ENCODE assay signal across 16 mouse cellular contexts in genomic region chr1:36016566-36016965, GRCm38 (mm10). TPM values are rescaled to one million over a fixed set of nuclear protein-coding genes. Genes with fewer than 3 reads are reported as not detected.
DNase-seq lines count a peak whose midpoint lies in the region; ATAC-seq and TF ChIP-seq lines count a peak whose summit lies in the region.
"Had no signal": no experiment of that assay in that cellular context is flagged by ENCODE, and none has a peak within 500 bp of the region (broad histone marks: within the 10 kb centered on the region; RNA-seq: fewer than 3 reads in every experiment).

No protein-coding gene starts in this region.

- TF ChIP-seq EP300 in lung, postnatal 0 days (IDR thresholded peaks at IDR 0.05): no peak

- H3K36me3 ChIP-seq in heart, embryonic 13.5 days: no peaks in the 10 kb centered on the region
- H3K36me3 ChIP-seq in lung, embryonic 14.5 days (ENCODE audit: insufficient read depth): no peaks in the 10 kb centered on the region
- no peaks in the 10 kb centered on the region for H3K36me3 ChIP-seq in lung, postnatal 0 days (ENCODE audit: insufficient read depth, low read length)
- no peaks in the 10 kb centered on the region for H3K36me3 ChIP-seq in embryonic facial prominence, embryonic 11.5 days (replicated peaks; ENCODE audit: control insufficient read depth, insufficient read depth, low read depth, low read length)
- H3K36me3 ChIP-seq in kidney, embryonic 16.5 days (ENCODE audit: insufficient read depth, low read length): no peaks in the 10 kb centered on the region
- H3K36me3 ChIP-seq: hindbrain, embryonic 13.5 days; stomach, embryonic 15.5 days had no signal

- peaks cover 45% of the 10 kb centered on the region for H3K4me1 ChIP-seq in heart, embryonic 13.5 days
- peaks cover 23% of the 10 kb centered on the region for H3K4me1 ChIP-seq in lung, embryonic 14.5 days (ENCODE audit: insufficient read depth)
- H3K4me1 ChIP-seq in lung, postnatal 0 days (ENCODE audit: insufficient read depth, low read depth, low read length): peaks cover 4% of the 10 kb centered on the region; the same call in 1 of the 2 replicates
- peaks cover 7% of the 10 kb centered on the region for H3K4me1 ChIP-seq in embryonic facial prominence, embryonic 11.5 days (ENCODE audit: control insufficient read depth, insufficient read depth, low read length)
- peaks cover 43% of the 10 kb centered on the region for H3K4me1 ChIP-seq in kidney, embryonic 16.5 days (ENCODE audit: insufficient read depth, low read length)

- peaks cover 4% of the 10 kb centered on the region; the same call in 1 of the 2 replicates for H3K9me3 ChIP-seq in heart, embryonic 13.5 days
- H3K9me3 ChIP-seq in lung, embryonic 14.5 days (ENCODE audit: low read depth, low read length): no peaks in the 10 kb centered on the region
- H3K9me3 ChIP-seq in lung, postnatal 0 days (ENCODE audit: low read length): no peaks in the 10 kb centered on the region
- no peaks in the 10 kb centered on the region for H3K9me3 ChIP-seq in embryonic facial prominence, embryonic 11.5 days (replicated peaks; ENCODE audit: control insufficient read depth, low read length)
- no peaks in the 10 kb centered on the region for H3K9me3 ChIP-seq in kidney, embryonic 16.5 days (ENCODE audit: low read length)
- H3K9me3 ChIP-seq: hindbrain, embryonic 13.5 days; stomach, embryonic 15.5 days had no signal

- H3K27ac ChIP-seq in heart, embryonic 13.5 days (replicated peaks): peak overlapping the region; percentile 79
- H3K27ac ChIP-seq in lung, embryonic 14.5 days (ENCODE audit: low read depth): peak overlapping the region; percentile 86
- H3K27ac ChIP-seq in lung, postnatal 0 days (ENCODE audit: low read length): no peak overlapping the region; the same call in 1 of the 2 replicates
- H3K27ac ChIP-seq in embryonic facial prominence, embryonic 11.5 days (replicated peaks; ENCODE audit: low read depth, low read length): peak overlapping the region; percentile 44; the same call in 1 of the 2 replicates
- peak overlapping the region; percentile 86 for H3K27ac ChIP-seq in kidney, embryonic 16.5 days (ENCODE audit: low read length)
- H3K27ac ChIP-seq: hindbrain, embryonic 13.5 days; liver, embryonic 14.5 days; stomach, embryonic 15.5 days had no signal

- H3K4me2 ChIP-seq in heart, embryonic 13.5 days: peak overlapping the region; percentile 44
- peak overlapping the region; percentile 41 for H3K4me2 ChIP-seq in lung, embryonic 14.5 days
- no peak overlapping the region for H3K4me2 ChIP-seq in lung, postnatal 0 days (replicated peaks; ENCODE audit: low read depth, low read length)
- H3K4me2 ChIP-seq in embryonic facial prominence, embryonic 11.5 days (ENCODE audit: low read depth, low read length): no peak overlapping the region; the same call in 1 of the 2 replicates
- peak overlapping the region; percentile 20 for H3K4me2 ChIP-seq in kidney, embryonic 16.5 days (replicated peaks; ENCODE audit: low read depth, low read length)
- H3K4me2 ChIP-seq: hindbrain, embryonic 13.5 days; stomach, embryonic 15.5 days had no signal

- no peaks in the 10 kb centered on the region for H3K27me3 ChIP-seq in heart, embryonic 13.5 days (replicated peaks)
- no peaks in the 10 kb centered on the region for H3K27me3 ChIP-seq in lung, embryonic 14.5 days (ENCODE audit: insufficient read depth, low read length)
- H3K27me3 ChIP-seq in lung, postnatal 0 days (replicated peaks; ENCODE audit: insufficient read depth, low read length): no peaks in the 10 kb centered on the region
- no peaks in the 10 kb centered on the region for H3K27me3 ChIP-seq in embryonic facial prominence, embryonic 11.5 days (ENCODE audit: control insufficient read depth, insufficient read depth, low read length)
- H3K27me3 ChIP-seq in kidney, embryonic 16.5 days (ENCODE audit: insufficient read depth, low read length): no peaks in the 10 kb centered on the region
- H3K27me3 ChIP-seq: hindbrain, embryonic 13.5 days; stomach, embryonic 15.5 days had no signal

- no peak for TF ChIP-seq CTCF in lung, embryonic 14.5 days (IDR thresholded peaks at IDR 0.05; ENCODE audit: low read depth)
- TF ChIP-seq CTCF in lung, postnatal 0 days (IDR thresholded peaks at IDR 0.05): no peak

- no peak for ATAC-seq in heart, embryonic 13.5 days (ENCODE audit: extremely low read depth, insufficient number of reproducible peaks, low FRiP score, low TSS enrichment)
- peak; percentile 4; the same call in 1 of the 2 replicates for ATAC-seq in lung, embryonic 14.5 days (ENCODE audit: insufficient read depth)
- ATAC-seq in lung, postnatal 0 days: no peak
- no peak for ATAC-seq in embryonic facial prominence, embryonic 11.5 days (replicated peaks; ENCODE audit: insufficient number of reproducible peaks, low FRiP score, low TSS enrichment, low read depth)
- ATAC-seq in kidney, embryonic 16.5 days (ENCODE audit: low FRiP score, low TSS enrichment): peak; percentile 53; the same call in 1 of the 2 replicates
- ATAC-seq: CD4-positive, CD25-positive, alpha-beta regulatory T cell, adult 4 months had no signal

- 38% methylated on average over 4 of the region's 4 CpGs for WGBS in heart, embryonic 13.5 days
- 26% methylated on average over 4 of the region's 4 CpGs for WGBS in lung, embryonic 14.5 days
- 34% methylated on average over 4 of the region's 4 CpGs for WGBS in lung, postnatal 0 days
- 33% methylated on average over 4 of the region's 4 CpGs for WGBS in embryonic facial prominence, embryonic 11.5 days
- 35% methylated on average over 4 of the region's 4 CpGs for WGBS in kidney, embryonic 16.5 days

- no peak for DNase-seq in heart, adult 18-20 months
- DNase-seq in lung, embryonic 14.5 days: no peak
- DNase-seq in lung, postnatal 0 days (ENCODE audit: low spot score): no peak
- DNase-seq in embryonic facial prominence, embryonic 11.5 days (ENCODE audit: low spot score): no peak
- DNase-seq in right cerebral cortex, adult 18-20 months: no peak
- no peak for DNase-seq in T-cell, adult 2 months (ENCODE audit: low spot score)
- DNase-seq: adrenal gland, postnatal 36 days; cerebellum, adult 11 months; right cerebral cortex, postnatal 25 days had no signal

- H3K9ac ChIP-seq in heart, embryonic 13.5 days: peak overlapping the region; percentile 56
- H3K9ac ChIP-seq in lung, embryonic 14.5 days: no peak overlapping the region
- no peak overlapping the region for H3K9ac ChIP-seq in lung, postnatal 0 days (replicated peaks; ENCODE audit: low read depth)
- no peak overlapping the region for H3K9ac ChIP-seq in embryonic facial prominence, embryonic 11.5 days (replicated peaks; ENCODE audit: low read length)
- H3K9ac ChIP-seq in kidney, embryonic 16.5 days (replicated peaks; ENCODE audit: low read length): no peak overlapping the region
- H3K9ac ChIP-seq: liver, embryonic 14.5 days; stomach, embryonic 15.5 days had no signal

- H3K4me3 ChIP-seq in heart, embryonic 13.5 days: no peak overlapping the region
- no peak overlapping the region for H3K4me3 ChIP-seq in lung, embryonic 14.5 days (ENCODE audit: low read depth, low read length)
- no peak overlapping the region for H3K4me3 ChIP-seq in lung, postnatal 0 days (ENCODE audit: low read depth, low read length)
- H3K4me3 ChIP-seq in embryonic facial prominence, embryonic 11.5 days (ENCODE audit: low read depth, low read length): no peak overlapping the region
- no peak overlapping the region for H3K4me3 ChIP-seq in kidney, embryonic 16.5 days (ENCODE audit: low read length)
- H3K4me3 ChIP-seq: hindbrain, embryonic 13.5 days; megakaryocyte, embryonic 14.5 days; stomach, embryonic 15.5 days had no signal

RNA-seq across cellular contexts. Expression of gene Hs6st1, which starts 51.6 kb away (rescaled TPM):
- 4.2 and 4.4 TPM in 2 replicates for polyA plus RNA-seq in heart, embryonic 13.5 days (2015; fragmentation: Nextera tagmentation; extraction: Ambion mirVana)
- 10 to 100 TPM; 19.7 to 21.3 TPM for total RNA-seq in heart, adult 18-20 months (2021)
- 14.2 and 16.2 TPM in 2 replicates for polyA plus RNA-seq in lung, embryonic 14.5 days (2014; fragmentation: Nextera tagmentation; extraction: Ambion mirVana)
- polyA plus RNA-seq in lung, postnatal 0 days (2015; fragmentation: Nextera tagmentation; extraction: Ambion mirVana): 4.9 and 6.3 TPM in 2 replicates
- polyA plus RNA-seq in embryonic facial prominence, embryonic 11.5 days (2014; fragmentation: Nextera tagmentation; extraction: Ambion mirVana): 10.5 and 10.9 TPM in 2 replicates
- 8.0 and 8.5 TPM in 2 replicates for polyA plus RNA-seq in kidney, embryonic 16.5 days (2015; fragmentation: Nextera tagmentation; extraction: Ambion mirVana)

Comparison
In these comparisons a context has a peak if more than half of its experiments do, and no peak if none do; other contexts are left out.
1. ATAC-seq: peak in lung, embryonic 14.5 days (single experiment) and kidney, embryonic 16.5 days (single experiment); none in heart, embryonic 13.5 days (single experiment), lung, postnatal 0 days (single experiment) and embryonic facial prominence, embryonic 11.5 days (single experiment).
2. H3K4me2 ChIP-seq: peak in heart, embryonic 13.5 days (single experiment), lung, embryonic 14.5 days (single experiment) and kidney, embryonic 16.5 days (single experiment); none in lung, postnatal 0 days (single experiment) and embryonic facial prominence, embryonic 11.5 days (single experiment).